Mouse (Mus musculus) hindbrain, embryonic 10.5 days (tissue): ENCODE data around the gene Rad9a. TPM values are rescaled to one million over a fixed set of nuclear protein-coding genes. Genes with fewer than 3 reads are reported as not detected.
"Not testable (repeated sequence)": the region's sequence is repeated elsewhere in the genome, so short reads cannot be mapped to it uniquely, and the experiment has no call there.

Source experiments
- DNase-seq: peaks from one replicate; pipeline ENCODE4 v3.0.0-alpha.2; 2017; ENCODE audit warnings: low spot score
- H3K27ac ChIP-seq: fragments of 300-500 bp; sonication (generic); 2 replicates; pipeline ENCODE4 v1.5.1; 2016; ENCODE audit warnings: mild to moderate bottlenecking, moderate library complexity
- H3K27me3 ChIP-seq: fragments of 300-500 bp; sonication (generic); 2 replicates; pipeline ENCODE4 v1.6.1; 2016; ENCODE audit warnings: mild to moderate bottlenecking; ENCODE audit not compliant: poor library complexity, insufficient read depth, severe bottlenecking
- H3K36me3 ChIP-seq: fragments of 300-500 bp; sonication (generic); 2 replicates; pipeline ENCODE4 v1.6.1; 2016; ENCODE audit warnings: mild to moderate bottlenecking, moderate library complexity
- H3K4me1 ChIP-seq: fragments of 300-500 bp; sonication (generic); replicated peaks from 2 replicates; pipeline ENCODE4 v1.6.1; 2016; ENCODE audit warnings: mild to moderate bottlenecking
- H3K4me3 ChIP-seq: fragments of 300-500 bp; sonication (generic); 2 replicates; pipeline ENCODE4 v1.5.1; 2016; ENCODE audit warnings: mild to moderate bottlenecking, moderate library complexity
- H3K9me3 ChIP-seq: fragments of 300-500 bp; sonication (generic); 2 replicates; pipeline ENCODE4 v1.6.1; 2016; ENCODE audit warnings: mild to moderate bottlenecking, moderate library complexity
- WGBS: fragments of 180-500 bp; shearing (Covaris S2); methylation state at CpG from one replicate; pipeline ENCODE4 v1.1.7; 2016; 5-methylcytosine and 5-hydroxymethylcytosine counted together
- polyA plus RNA-seq: library from polyadenylated mRNA; unstranded; fragments of >200 nt; fragmentation: Nextera tagmentation; extraction: Ambion mirVana; gene quantifications from 2 replicates; pipeline ENCODE4 v1.2.1, GENCODE M21; 2016

Rad9a gene
- 53.0 and 53.9 TPM in 2 replicates for polyA plus RNA-seq

DNA sequence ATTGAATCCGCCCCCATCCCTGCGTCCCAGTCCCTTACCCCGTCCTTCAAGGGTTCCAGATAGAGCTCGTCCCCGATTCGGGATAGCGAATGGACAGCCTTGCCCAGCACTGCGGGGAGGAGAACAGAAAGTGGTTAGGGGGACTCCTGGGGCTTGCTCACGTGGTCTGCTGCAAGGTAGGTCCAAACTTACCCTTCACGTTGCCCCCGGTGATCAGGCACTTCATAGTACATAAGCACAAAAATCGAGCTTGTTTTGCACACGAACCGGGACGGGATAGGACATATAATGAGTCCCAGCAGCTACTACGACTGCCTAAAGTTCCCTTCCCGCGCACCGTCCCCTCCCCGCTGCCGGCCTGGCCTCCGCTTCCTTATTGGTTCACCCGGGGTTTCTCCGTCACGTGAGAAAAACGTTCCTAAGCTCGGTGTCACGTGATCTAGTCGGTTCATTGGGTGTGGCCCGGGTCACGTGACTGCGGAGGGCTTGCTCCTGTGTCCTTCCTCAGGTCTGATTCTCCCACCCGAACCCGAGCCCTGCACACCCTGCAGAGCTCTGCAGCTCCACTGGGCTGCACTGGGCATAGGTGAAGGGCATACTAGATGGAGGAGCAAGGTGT lies at the start of gene Rad9a:
TSS of gene Rad9a (minus strand) at position 372 of the 619 bp plus-strand sequence.
- H3K4me1 ChIP-seq = peaks cover 36% of the 10 kb centered on the region
- peaks cover 22% of the 10 kb centered on the region for H3K27me3 ChIP-seq
- H3K4me3 ChIP-seq = peak within 1 kb of the TSS; percentile 67
- peak; percentile 96 for DNase-seq
- peak within 1 kb of the TSS; percentile 89 for H3K27ac ChIP-seq
- no peaks in the 10 kb centered on the region for H3K9me3 ChIP-seq
- H3K36me3 ChIP-seq = peaks cover 42% of the 10 kb centered on the region
- WGBS = under 1% methylated on average over 34 of the region's 34 CpGs

DNA sequence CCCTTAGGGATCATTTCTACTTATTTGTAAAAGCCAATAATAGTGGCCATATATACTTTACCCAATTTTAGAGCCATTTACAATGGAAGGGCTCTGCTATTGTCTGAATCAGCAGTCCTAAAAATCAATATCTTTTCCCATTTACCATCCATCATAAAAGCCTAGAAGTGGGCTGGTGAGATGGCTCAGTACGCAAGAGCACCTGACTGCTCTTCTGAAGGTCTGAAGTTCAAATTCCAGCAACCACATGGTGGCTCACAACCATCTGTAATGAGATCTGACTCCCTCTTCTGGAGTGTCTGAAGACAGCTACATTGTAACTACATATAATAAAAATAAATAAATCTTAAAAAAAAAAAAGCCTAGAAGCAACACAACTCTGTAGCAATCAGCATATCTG lies 47.2 kb upstream of the Rad9a start:
- not testable (repeated sequence) for H3K36me3 ChIP-seq, H3K9me3 ChIP-seq, DNase-seq, H3K4me3 ChIP-seq, H3K27ac ChIP-seq, H3K27me3 ChIP-seq, H3K4me1 ChIP-seq
- 62% methylated on average over 1 of the region's 1 CpGs for WGBS

DNA sequence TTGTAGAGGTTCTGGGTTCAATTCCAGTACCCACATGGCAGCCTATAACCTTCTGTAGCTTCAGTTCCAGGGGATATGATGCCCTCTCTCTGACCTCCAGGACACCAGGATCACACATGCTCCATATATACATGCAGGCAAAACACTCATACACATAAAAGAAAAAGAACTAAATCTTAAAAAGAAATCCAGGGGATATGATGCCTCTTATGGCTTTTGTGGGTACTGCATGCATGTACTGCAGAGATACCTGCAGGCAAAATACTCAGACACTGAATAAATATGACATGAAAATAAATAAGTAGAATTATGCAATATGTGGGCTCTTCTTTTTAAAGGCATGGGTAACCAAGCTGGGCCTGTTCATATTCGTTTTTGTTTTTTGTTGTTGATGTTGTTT lies 45.5 kb upstream of the Rad9a start:
- DNase-seq = no peak
- no peaks in the 10 kb centered on the region for H3K27me3 ChIP-seq
- 46% methylated on average over 1 of the region's 1 CpGs for WGBS
- H3K9me3 ChIP-seq = no peaks in the 10 kb centered on the region
- H3K4me3 ChIP-seq = no peak overlapping the region
- no peak overlapping the region for H3K27ac ChIP-seq
- no peaks in the 10 kb centered on the region for H3K36me3 ChIP-seq
- no peaks in the 10 kb centered on the region for H3K4me1 ChIP-seq

DNA sequence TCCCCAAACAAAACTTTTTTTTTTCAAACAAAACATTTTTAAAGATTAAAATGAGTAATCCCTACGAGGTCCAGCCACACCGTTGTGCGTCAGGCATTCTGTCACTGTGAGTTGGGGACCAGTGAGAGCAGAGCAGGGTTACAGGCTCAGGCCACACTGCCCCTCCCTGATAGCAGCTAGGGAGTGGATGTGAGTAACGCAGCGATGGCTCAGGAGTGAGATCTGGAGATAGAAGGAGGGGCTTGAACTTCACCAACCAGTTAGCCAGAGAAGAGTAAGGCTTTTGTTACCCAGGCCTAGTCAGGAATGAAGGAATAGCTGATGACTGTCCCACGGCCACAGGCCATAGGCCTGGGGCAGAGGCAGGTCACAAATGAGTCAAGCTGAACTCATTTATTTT lies 43.3 kb upstream of the Rad9a start:
- Histone ChIP-seq H3K4me1 (no peaks in the 10 kb centered on the region), H3K27me3 (no peaks in the 10 kb centered on the region), H3K36me3 (no peaks in the 10 kb centered on the region), H3K27ac (no peak overlapping the region), H3K9me3 (no peaks in the 10 kb centered on the region), H3K4me3 (no peak overlapping the region)
- WGBS = 79% methylated on average over 6 of the region's 6 CpGs
- DNase-seq = no peak

DNA sequence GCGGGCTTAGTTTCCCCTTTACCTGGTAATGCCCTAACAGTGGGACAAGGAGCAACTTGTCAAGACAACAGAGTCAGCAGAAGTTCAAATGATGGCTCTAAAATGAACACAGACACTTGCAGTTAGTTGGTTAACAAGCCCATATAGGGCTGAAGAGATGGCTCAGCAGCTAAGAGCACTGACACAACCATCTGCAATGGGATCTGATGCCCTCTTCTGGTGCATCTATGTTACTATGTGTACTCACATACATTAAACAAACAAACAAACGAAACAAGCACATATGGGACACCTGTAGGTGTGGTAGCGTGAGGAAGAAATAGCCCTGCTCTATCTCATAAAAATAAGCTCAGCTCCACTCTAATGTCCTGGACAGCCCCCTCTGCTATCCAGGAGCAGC lies 41.0 kb upstream of the Rad9a start:
- 70% methylated on average over 3 of the region's 3 CpGs for WGBS

DNA sequence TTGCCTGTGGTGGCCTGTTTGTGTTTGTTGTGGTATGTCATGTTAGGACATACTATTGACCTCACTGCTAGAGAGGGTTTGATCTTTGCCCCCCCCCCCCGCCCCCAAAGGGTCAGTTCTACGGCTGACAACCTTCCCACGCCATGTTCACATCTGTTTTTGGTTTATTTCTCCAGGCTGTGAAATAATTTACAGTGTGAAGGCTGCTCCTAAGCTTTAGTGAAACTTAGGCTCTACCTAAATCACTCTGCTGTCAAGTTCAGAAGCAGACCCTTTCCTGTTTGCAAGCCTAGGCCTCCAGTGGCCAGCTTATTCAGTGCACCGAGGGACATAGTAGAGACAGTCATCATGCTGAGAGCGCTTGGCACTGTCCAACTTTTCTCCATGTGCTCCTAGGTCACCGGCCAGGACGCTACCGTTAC lies 38.8 kb upstream of the Rad9a start:
- no peaks in the 10 kb centered on the region for H3K36me3 ChIP-seq
- DNase-seq = no peak
- no peaks in the 10 kb centered on the region for H3K27me3 ChIP-seq
- H3K27ac ChIP-seq = no peak overlapping the region
- H3K9me3 ChIP-seq = no peaks in the 10 kb centered on the region
- 64% methylated on average over 8 of the region's 8 CpGs for WGBS
- H3K4me3 ChIP-seq = no peak overlapping the region
- H3K4me1 ChIP-seq = peaks cover 6% of the 10 kb centered on the region

More for the DNA sequence above, 41.0 kb upstream of the Rad9a start:
- Histone ChIP-seq H3K36me3 (no peaks in the 10 kb centered on the region), H3K4me1 (no peaks in the 10 kb centered on the region), H3K4me3 (no peak overlapping the region), H3K27me3 (no peaks in the 10 kb centered on the region), H3K27ac (no peak overlapping the region), H3K9me3 (no peaks in the 10 kb centered on the region)
- DNase-seq = no peak

DNA sequence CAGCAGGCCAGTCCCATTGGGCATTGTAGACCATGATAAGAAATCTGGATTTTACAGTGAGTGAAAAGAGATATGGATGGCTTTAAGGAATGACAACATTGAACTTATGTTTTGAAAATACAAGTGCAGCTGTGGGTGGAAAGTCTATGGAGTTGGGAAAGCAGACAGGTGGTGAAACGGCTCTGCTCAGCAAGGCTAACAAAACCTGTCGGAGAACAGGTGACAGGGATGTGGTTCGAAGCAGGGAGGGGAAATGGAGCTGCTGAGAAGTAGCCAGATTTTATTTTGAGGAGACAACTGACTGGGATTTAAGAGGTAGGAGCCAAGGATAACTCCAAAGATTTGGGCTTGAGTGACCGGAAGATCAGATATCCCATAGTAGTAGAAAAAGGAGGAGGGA lies 33.1 kb upstream of the Rad9a start:
- no peaks in the 10 kb centered on the region for H3K36me3 ChIP-seq
- no peak overlapping the region for H3K4me3 ChIP-seq
- H3K27me3 ChIP-seq = peaks cover 11% of the 10 kb centered on the region
- no peak overlapping the region for H3K27ac ChIP-seq
- 77% methylated on average over 4 of the region's 4 CpGs for WGBS
- H3K4me1 ChIP-seq = peaks cover 23% of the 10 kb centered on the region
- DNase-seq = no peak
- H3K9me3 ChIP-seq = no peaks in the 10 kb centered on the region

DNA sequence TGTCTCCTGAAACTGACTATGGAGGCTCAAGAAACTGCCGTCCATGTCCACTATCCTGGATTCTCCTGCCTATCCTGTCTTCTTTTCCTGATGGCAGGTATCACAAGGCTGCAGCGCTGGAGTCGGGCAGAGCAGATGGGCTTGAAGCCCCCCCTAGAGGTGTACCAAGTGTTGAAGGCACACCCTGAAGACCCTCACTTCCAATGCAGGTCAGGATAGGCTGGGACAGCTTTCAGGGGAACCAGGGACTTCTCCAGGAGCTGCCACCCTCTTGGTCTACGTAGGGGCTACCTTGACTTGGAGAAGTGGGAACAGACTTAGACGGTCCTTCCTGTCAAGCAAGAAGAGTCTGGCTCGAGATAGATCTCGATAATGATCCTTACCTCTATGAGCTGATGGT lies 31.2 kb upstream of the Rad9a start:
- no peak for DNase-seq
- Histone ChIP-seq H3K4me1 (peaks cover 23% of the 10 kb centered on the region), H3K4me3 (peak overlapping the region; percentile 77), H3K36me3 (no peaks in the 10 kb centered on the region), H3K27me3 (peaks cover 22% of the 10 kb centered on the region), H3K27ac (no peak overlapping the region), H3K9me3 (no peaks in the 10 kb centered on the region)
- 78% methylated on average over 7 of the region's 7 CpGs for WGBS

DNA sequence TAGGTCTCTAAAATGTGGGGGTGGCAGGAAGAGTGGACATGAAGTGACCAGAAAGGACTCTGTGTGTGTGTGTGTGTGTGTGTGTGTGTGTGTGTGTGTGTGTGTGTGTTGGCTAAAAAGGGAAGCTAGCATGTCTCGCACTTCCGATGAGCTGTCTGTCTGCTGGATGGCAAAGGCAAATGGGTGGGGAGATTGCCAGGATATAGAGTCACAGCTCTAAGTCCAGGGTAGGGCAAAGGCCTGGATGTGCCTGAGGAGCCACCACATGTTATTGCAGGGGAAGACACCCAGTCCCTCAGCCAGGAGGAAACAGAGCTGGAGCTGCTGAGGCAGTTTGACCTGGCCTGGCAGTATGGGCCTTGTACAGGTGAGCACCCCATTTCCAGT lies 30.7 kb upstream of the Rad9a start:
- no peaks in the 10 kb centered on the region for H3K9me3 ChIP-seq
- no peaks in the 10 kb centered on the region for H3K36me3 ChIP-seq
- H3K4me3 ChIP-seq = peak overlapping the region; percentile 77
- DNase-seq = no peak
- H3K27ac ChIP-seq = peak overlapping the region; percentile 86
- peaks cover 27% of the 10 kb centered on the region for H3K27me3 ChIP-seq
- 66% methylated on average over 2 of the region's 2 CpGs for WGBS
- H3K4me1 ChIP-seq = peaks cover 23% of the 10 kb centered on the region

DNA sequence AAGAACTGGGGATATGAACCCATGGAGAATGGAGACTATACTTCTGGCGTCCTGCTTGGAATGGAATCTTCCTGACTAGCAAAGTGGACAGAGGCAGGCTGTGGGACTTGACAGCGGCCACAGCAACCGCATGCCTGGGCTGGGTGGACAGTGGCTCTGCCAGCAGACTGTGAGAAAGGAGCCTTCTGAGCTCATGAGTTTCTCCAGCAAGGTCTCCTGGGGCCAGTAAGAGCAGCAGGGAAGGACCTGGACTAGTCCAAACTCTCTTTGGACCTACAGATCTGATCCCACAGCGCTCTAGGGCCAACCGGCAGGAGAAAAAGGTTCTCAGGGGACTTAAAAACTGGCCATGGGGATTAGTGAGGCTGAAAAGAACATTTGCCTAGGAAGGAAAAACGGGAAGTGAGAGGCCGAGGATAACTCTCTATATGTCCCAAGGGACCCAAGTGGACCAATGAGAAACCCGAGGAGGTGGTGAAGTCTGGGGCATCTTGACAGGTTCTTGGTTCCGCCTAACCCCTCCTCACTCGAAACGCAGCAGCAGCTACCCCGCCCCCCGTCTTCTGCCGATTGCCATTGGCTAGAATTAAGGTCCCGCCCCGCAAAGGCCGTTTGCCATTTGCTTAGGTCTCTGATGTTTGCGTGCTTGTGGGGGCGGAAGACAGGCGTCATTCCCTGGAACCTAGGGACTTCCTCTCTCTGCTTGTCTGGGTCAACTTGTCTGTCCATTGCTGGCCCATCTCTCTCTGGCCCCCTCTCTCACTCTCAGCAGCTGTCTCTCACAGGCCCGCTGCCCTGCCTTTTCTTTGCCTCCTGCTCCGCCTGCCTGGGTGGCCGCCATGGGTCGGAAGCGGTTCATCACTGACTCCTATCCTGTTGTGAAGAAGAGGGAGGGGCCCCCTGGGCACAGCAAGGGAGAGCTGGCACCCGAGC lies 30.1 kb upstream of the Rad9a start, which contains the start of gene Pold4:
TSS of gene Pold4 (plus strand) at position 647 of the 933 bp plus-strand sequence.
- H3K27ac ChIP-seq = peak within 1 kb of the TSS; percentile 86
- H3K27me3 ChIP-seq = peaks cover 33% of the 10 kb centered on the region
- 11% methylated on average over 26 of the region's 26 CpGs for WGBS

DNA sequence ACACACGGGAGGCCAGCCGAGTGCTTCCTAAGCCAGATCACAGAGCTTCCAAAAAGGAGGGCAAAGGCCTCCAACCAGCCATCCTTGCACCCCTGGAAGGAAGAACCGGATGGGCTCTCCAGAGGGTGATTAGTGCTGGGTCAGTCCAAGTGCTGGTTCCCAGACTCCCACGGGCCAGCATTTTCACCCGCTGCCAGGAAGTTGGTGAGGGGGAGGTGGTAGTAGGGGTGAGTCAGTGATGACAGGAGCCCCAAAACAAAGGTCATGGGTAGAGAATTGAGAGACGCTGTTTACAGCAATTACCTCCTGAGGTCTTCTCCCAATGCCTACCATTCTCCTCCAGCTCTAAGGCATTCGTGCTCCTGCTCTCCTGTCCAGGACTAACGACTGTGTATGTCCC lies 29.0 kb upstream of the Rad9a start:
- Histone ChIP-seq H3K4me3 (no peak overlapping the region), H3K9me3 (no peaks in the 10 kb centered on the region), H3K27ac (no peak overlapping the region), H3K36me3 (no peaks in the 10 kb centered on the region), H3K27me3 (peaks cover 36% of the 10 kb centered on the region), H3K4me1 (peaks cover 17% of the 10 kb centered on the region)
- no peak for DNase-seq
- WGBS = 72% methylated on average over 8 of the region's 8 CpGs

More for the DNA sequence above, 30.1 kb upstream of the Rad9a start, which contains the start of gene Pold4:
- Histone ChIP-seq H3K4me1 (peaks cover 21% of the 10 kb centered on the region), H3K36me3 (no peaks in the 10 kb centered on the region), H3K9me3 (no peaks in the 10 kb centered on the region), H3K4me3 (peak within 1 kb of the TSS; percentile 77)
- DNase-seq = peak; percentile 92

DNA sequence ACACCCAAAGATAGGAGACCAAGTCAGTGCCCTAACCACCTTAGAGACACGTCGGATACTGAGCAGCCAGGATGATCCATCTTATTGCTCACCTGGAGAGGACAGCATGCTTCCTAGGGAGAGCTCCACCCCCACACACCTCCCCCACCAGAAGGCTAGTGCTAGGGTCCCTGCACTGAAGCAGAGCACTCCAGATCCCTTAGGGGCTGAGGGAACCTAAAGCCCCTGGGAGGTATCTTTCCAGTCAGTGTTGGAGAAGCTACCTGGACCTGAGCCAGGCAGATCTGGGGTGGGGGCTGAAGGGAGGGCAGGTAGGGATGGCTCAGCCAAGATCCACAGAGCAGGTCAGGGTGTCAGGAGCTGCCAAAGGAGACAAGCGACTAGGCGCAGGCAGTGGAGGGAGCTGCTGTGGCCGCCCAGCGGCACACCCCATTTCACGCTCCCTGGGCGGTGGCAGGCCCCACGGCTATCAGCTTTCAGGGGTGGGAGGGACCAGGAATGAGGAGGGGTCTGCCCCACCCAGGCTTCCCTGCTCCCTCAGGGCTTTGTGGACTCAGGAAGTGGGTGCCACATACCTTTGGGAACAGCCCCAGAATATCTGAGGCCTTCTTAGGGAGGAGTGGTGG lies 28.1 kb upstream of the Rad9a start:
- Histone ChIP-seq H3K36me3 (no peaks in the 10 kb centered on the region), H3K4me1 (peaks cover 17% of the 10 kb centered on the region), H3K9me3 (no peaks in the 10 kb centered on the region), H3K4me3 (no peak overlapping the region), H3K27ac (no peak overlapping the region), H3K27me3 (peaks cover 36% of the 10 kb centered on the region)
- WGBS = 41% methylated on average over 9 of the region's 9 CpGs
- DNase-seq = no peak

DNA sequence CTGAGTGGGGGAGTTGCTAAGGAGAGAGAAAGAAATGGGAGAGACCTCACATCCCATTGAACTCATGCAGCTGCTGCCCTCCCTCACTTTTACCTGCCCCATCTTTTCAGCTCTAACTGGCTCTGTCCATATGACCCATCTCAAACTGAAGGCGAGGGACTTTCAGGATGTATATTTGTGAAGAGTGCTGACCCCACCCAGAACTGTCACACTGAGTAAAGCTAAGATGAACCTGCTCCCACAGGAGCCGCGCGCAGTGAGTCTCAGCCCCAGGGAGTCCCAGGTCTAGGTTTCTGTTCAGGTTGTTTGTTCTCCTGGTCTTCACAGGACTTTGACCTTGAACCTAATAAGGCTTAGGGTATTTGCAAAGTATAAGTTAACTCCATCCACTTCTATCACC lies 27.4 kb upstream of the Rad9a start:
- Histone ChIP-seq H3K9me3 (no peaks in the 10 kb centered on the region), H3K36me3 (no peaks in the 10 kb centered on the region), H3K27ac (no peak overlapping the region), H3K4me1 (peaks cover 17% of the 10 kb centered on the region), H3K27me3 (peaks cover 36% of the 10 kb centered on the region), H3K4me3 (no peak overlapping the region)
- 74% methylated on average over 4 of the region's 4 CpGs for WGBS
- DNase-seq = no peak
